27 mouse cellular contexts compared by ENCODE assay signal in genomic region chr6:43434365-43434764, GRCm38 (mm10).
"Had no signal": no experiment of that assay in that cellular context is flagged by ENCODE, and none has a peak within 500 bp of the region (broad histone marks: within the 10 kb centered on the region; RNA-seq: fewer than 3 reads in every experiment).

No protein-coding gene starts in this region.

- H3K27ac ChIP-seq: gastrocnemius, adult 2 months; heart, embryonic 10.5 days; hindbrain, embryonic 10.5 days; hindbrain, embryonic 12.5 days; hindbrain, embryonic 14.5 days; intestine, embryonic 15.5 days; layer of hippocampus, adult 2 months; left cerebral cortex, adult 2 months; limb, embryonic 10.5 days; limb, embryonic 12.5 days; liver, embryonic 13.5 days; liver, embryonic 15.5 days had no signal

- H3K4me1 ChIP-seq: heart, embryonic 10.5 days; heart, embryonic 12.5 days; hindbrain, embryonic 10.5 days; hindbrain, embryonic 12.5 days; intestine, embryonic 15.5 days; limb, embryonic 10.5 days; limb, embryonic 12.5 days; liver, embryonic 13.5 days; liver, embryonic 15.5 days had no signal

- H3K27me3 ChIP-seq: heart, embryonic 12.5 days; hindbrain, embryonic 12.5 days; intestine, embryonic 15.5 days; limb, embryonic 12.5 days; liver, embryonic 13.5 days; liver, embryonic 15.5 days had no signal

- H3K36me3 ChIP-seq: heart, embryonic 10.5 days; heart, embryonic 12.5 days; hindbrain, embryonic 10.5 days; hindbrain, embryonic 12.5 days; intestine, embryonic 15.5 days; limb, embryonic 10.5 days; limb, embryonic 12.5 days; liver, embryonic 13.5 days; liver, embryonic 15.5 days had no signal

- H3K9me3 ChIP-seq: heart, embryonic 10.5 days; heart, embryonic 12.5 days; hindbrain, embryonic 10.5 days; hindbrain, embryonic 12.5 days; intestine, embryonic 15.5 days; limb, embryonic 10.5 days; limb, embryonic 12.5 days; liver, embryonic 13.5 days; liver, embryonic 15.5 days had no signal

- DNase-seq: gastrocnemius, adult 2 months; gastrocnemius, postnatal 10 days; gastrocnemius, postnatal 25 days; heart, adult 11 months; heart, postnatal 10 days; heart, postnatal 4 days; kidney, adult 18-20 months; kidney, adult 8-10 months; kidney, postnatal 10 days; kidney, postnatal 25 days; kidney, postnatal 4 days; liver; liver, embryonic 13.5 days had no signal

- H3K4me3 ChIP-seq: gastrocnemius, adult 2 months; heart, embryonic 10.5 days; heart, embryonic 12.5 days; hindbrain, embryonic 10.5 days; hindbrain, embryonic 12.5 days; intestine, embryonic 15.5 days; layer of hippocampus, adult 2 months; left cerebral cortex, adult 2 months; limb, embryonic 10.5 days; limb, embryonic 12.5 days; liver, embryonic 13.5 days; liver, embryonic 15.5 days had no signal

- H3K9ac ChIP-seq: heart, embryonic 12.5 days; hindbrain, embryonic 12.5 days; hindbrain, embryonic 14.5 days; intestine, embryonic 15.5 days; limb, embryonic 12.5 days; liver, embryonic 13.5 days; liver, embryonic 15.5 days had no signal

- ATAC-seq: hindbrain, embryonic 16.5 days; inflammation-experienced regulatory T-cells, adult 6 months; intestine, embryonic 15.5 days; intestine, postnatal 0 days had no signal
